Mouse (Mus musculus): ENCODE data around the gene Tbc1d9. TPM values are rescaled to one million over a fixed set of nuclear protein-coding genes. Genes with fewer than 3 reads are reported as not detected.
A peak's percentile ranks its signal among the peaks of the same experiment; 100 is the strongest.

The Tbc1d9 gene
- polyA plus RNA-seq, 1 experiment from 2014 or later = 18.9 TPM

DNA sequence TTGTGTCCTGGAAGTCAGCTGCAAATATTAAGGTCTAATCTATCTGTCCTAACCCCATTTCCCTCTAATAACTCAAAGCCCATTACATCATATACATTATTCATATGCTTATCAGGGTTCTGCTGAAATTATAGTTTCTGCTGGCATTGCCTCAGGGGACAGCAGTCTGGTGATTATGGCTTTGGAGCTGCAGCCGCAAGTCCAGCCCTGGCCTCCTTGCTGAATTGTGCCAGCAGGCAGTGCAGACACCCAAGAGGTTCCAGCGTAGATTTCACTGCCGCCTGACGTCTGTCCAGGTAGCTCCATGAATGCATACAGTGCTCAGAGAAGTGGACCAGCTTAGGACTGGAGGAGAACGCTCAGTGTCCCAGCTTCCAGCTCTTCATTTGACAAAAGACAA, 17.6 kb downstream of the Tbc1d9 start:
- H3K9ac ChIP-seq = no peak overlapping the region
- no peak overlapping the region for H3K4me2 ChIP-seq
- H3K27ac ChIP-seq = no peak overlapping the region
- H3K4me1 ChIP-seq = peaks cover 42% of the 10 kb centered on the region
- no peak overlapping the region for H3K4me3 ChIP-seq
- 41% methylated on average over 5 of the region's 5 CpGs for WGBS
- no peaks in the 10 kb centered on the region for H3K9me3 ChIP-seq
- ATAC-seq (replicated peaks) = 0 out of 2 replicates have a peak, but pooled peaks have one; percentile 5
- no peaks in the 10 kb centered on the region for H3K36me3 ChIP-seq (replicated peaks)
- H3K27me3 ChIP-seq (replicated peaks) = no peaks in the 10 kb centered on the region

DNA sequence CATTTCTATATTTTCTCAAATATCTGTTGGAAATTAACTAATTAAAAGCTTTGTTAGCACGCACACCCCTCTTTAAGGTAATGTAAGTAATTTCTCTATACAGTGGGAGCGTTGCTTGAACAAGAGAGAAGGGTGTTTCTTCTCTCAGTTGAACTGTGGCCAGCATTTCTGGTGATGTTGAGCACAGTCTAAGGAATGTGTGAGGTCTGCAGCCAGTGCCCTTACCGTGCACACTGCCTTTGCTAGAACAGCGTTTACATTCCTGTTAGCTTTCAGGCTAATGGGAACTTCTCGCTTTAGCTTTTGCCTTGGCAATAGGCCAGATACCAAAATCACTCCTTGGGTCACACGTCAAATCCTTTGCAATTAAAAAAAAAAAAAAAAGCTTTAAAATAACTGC, 21.2 kb downstream of the Tbc1d9 start:
- WGBS = 59% methylated on average over 6 of the region's 6 CpGs
- Histone ChIP-seq H3K36me3 (replicated peaks) (no peaks in the 10 kb centered on the region), H3K9ac (no peak overlapping the region), H3K27me3 (replicated peaks) (no peaks in the 10 kb centered on the region), H3K4me2 (no peak overlapping the region), H3K4me1 (peaks cover 28% of the 10 kb centered on the region), H3K27ac (no peak overlapping the region), H3K9me3 (no peaks in the 10 kb centered on the region), H3K4me3 (no peak overlapping the region)
- ATAC-seq (replicated peaks) = no peak

DNA sequence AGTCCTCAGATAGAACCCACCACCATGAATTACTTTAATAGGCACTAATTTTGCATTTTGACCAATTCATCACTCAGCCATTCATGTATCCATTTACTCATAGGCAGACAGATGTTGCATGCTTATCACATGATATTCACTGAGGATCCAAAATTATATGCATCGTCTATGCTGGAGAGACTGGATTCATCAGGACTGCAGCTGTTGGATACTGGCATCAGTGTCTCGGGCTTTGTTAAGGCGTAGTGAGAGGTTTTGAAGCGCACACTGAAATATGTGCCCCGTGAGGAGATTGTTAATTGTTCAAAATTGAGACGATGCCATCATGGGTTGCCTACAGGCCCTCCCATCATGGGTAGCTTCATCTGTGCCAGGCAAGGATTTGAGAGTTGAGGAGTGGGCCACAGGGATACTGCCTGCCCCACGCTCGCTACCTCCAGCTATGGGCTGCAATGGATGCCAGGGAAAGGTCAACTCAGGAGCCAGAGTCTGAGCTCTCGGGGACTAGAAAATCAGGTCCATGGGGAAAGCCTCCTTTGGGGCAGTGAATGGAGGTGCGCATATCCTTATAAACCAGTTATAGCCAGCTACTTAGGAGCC, 22.3 kb downstream of the Tbc1d9 start:
- Histone ChIP-seq H3K9ac (no peak overlapping the region), H3K9me3 (no peaks in the 10 kb centered on the region), H3K27ac (no peak overlapping the region), H3K4me3 (no peak overlapping the region), H3K36me3 (replicated peaks) (no peaks in the 10 kb centered on the region), H3K4me2 (no peak overlapping the region), H3K4me1 (peaks cover 18% of the 10 kb centered on the region), H3K27me3 (replicated peaks) (no peaks in the 10 kb centered on the region)
- WGBS = 79% methylated on average over 10 of the region's 10 CpGs
- ATAC-seq (replicated peaks) = peak; percentile 40; the same call in 1 of the 2 replicates

DNA sequence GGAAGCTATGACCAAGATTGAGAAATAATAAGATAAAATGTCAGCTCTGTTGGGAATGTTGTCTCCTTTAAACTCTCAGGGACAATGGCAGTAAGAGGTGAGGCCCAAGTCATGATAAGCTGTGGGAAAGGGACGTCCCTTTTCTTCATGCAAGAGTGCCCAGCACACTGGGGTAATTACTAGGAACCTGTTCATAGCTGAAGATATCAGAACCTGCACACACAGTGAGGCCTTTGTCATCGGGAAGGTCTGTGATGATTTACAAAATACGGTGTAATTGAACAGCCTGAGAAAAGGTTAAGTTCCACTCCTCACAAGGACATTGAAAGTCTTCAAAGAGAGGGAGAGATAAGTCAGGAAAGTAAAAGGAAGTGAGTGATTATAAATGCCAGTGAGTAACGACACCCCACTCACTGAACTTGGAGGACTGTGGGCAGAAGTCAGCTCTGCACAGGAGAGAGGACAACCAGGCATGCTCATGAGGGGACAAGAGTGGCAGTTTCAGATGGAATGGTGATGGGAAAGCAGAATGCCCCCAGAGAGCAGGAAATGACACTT, 24.5 kb downstream of the Tbc1d9 start:
- no peak overlapping the region for H3K4me2 ChIP-seq
- no peak overlapping the region for H3K4me3 ChIP-seq
- no peak for ATAC-seq (replicated peaks)
- no peaks in the 10 kb centered on the region for H3K9me3 ChIP-seq
- no peaks in the 10 kb centered on the region for H3K36me3 ChIP-seq (replicated peaks)
- no peaks in the 10 kb centered on the region for H3K27me3 ChIP-seq (replicated peaks)
- H3K27ac ChIP-seq = no peak overlapping the region
- H3K4me1 ChIP-seq = 0 out of 2 replicates have a peak, but pooled peaks cover 5% of the 10 kb centered on the region
- 68% methylated on average over 4 of the region's 4 CpGs for WGBS
- no peak overlapping the region for H3K9ac ChIP-seq

DNA sequence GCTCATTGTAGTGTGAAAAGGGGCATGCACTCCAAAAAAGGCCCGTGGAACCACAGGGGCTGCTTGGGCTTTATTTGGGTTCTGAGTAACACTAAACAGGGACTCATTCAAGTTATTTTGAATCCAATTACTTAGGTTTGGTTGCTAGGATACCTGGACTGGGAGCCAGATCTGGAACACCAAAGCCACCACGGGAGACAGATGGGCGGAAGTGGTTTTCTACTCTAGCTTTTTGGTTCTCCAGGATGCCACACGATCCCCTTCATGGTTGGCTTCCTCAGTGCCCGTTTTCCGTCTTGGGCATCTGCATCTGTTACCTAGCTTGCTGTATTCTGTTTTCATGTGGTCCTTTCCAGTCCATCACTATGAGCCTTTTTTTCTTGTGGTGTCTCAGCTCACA, 30.9 kb downstream of the Tbc1d9 start:
- no peaks in the 10 kb centered on the region for H3K9me3 ChIP-seq
- WGBS = 56% methylated on average over 6 of the region's 6 CpGs
- no peak for ATAC-seq (replicated peaks)

DNA sequence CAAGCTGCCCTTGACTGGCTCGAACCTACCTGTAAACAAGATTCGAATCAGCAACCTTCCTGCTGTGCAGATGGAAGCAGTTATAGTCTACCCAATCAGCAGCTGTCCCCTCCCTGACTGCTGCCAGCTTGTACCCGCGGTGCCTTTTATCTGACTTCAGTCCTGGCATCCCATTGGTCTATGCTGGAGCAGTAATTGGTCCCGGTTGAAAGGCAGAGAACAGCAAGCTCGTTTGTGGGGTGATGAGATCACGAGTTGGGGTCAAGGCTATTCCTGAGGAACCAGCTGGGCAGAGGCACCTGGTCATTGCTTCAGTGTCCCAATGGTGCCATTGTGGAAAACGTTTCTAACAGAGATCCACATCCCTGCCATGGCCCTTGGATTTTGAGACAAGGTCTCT, 34.6 kb downstream of the Tbc1d9 start:
- 73% methylated on average over 8 of the region's 8 CpGs for WGBS
- ATAC-seq (replicated peaks) = peak; percentile 37; the same call in 1 of the 2 replicates
- H3K4me3 ChIP-seq = no peak overlapping the region
- H3K4me1 ChIP-seq = peaks cover 27% of the 10 kb centered on the region
- no peak overlapping the region for H3K4me2 ChIP-seq
- H3K27ac ChIP-seq = 0 out of 2 replicates have a peak overlapping the region, but pooled peaks have one; percentile 3
- no peaks in the 10 kb centered on the region for H3K9me3 ChIP-seq
- H3K27me3 ChIP-seq (replicated peaks) = no peaks in the 10 kb centered on the region
- H3K9ac ChIP-seq = no peak overlapping the region
- H3K36me3 ChIP-seq (replicated peaks) = no peaks in the 10 kb centered on the region

More for the DNA sequence above, 30.9 kb downstream of the Tbc1d9 start:
- Histone ChIP-seq H3K27ac (no peak overlapping the region), H3K4me1 (peaks cover 27% of the 10 kb centered on the region), H3K36me3 (replicated peaks) (no peaks in the 10 kb centered on the region), H3K9ac (no peak overlapping the region), H3K27me3 (replicated peaks) (no peaks in the 10 kb centered on the region), H3K4me2 (no peak overlapping the region), H3K4me3 (no peak overlapping the region)

DNA sequence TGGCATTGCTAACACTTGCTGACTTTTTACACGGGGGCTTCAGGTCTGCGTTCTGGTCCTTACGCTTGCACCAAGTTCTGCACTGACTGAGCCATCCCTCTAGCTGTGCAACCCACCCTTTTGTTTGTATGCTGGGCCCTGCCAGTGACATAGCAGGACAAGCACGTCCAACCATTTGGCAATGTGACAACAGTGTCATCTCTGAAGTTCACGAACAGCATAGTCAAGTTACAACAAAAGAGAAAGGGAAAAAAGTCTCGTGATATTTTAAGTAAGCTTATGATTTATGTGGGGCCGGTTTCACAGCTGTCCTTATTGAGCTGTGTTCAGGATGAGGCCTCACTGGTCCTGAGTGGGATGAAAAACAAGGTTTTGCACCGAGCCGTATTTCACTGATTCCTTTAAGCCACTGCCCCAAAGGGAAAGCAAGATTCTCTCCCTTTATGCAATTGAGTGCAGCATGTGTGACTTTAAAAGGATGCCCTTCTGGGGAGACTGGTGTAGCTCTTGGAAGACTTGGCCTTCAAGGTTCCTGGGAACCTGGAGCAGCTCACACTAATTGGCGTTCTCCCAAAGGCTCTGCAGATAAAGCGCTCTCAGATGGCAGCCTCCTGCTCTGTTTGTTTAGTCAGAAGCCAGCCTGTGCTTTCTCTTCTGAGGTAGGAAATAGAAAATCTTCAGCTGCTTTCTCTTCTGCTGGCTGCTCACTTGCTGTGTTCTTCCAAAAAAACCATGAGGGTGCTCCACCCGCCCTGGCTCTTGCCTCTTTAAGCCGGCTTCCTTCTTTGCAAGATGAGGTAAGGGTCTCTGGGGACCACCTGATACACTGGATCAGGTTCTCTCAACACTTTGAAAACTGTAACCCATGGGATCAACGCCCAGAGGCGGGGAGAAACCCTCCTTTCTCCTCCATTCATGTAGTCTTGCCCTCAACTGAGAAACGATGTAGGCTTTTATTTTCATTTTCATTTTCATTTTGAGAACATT, 35.3 kb downstream of the Tbc1d9 start:
- H3K4me3 ChIP-seq = no peak overlapping the region
- H3K4me1 ChIP-seq = peaks cover 23% of the 10 kb centered on the region
- H3K36me3 ChIP-seq (replicated peaks) = no peaks in the 10 kb centered on the region
- peak; percentile 40; the same call in 1 of the 2 replicates for ATAC-seq (replicated peaks)
- H3K4me2 ChIP-seq = no peak overlapping the region
- no peaks in the 10 kb centered on the region for H3K9me3 ChIP-seq
- H3K27me3 ChIP-seq (replicated peaks) = no peaks in the 10 kb centered on the region
- H3K27ac ChIP-seq = peak overlapping the region; percentile 40
- no peak overlapping the region for H3K9ac ChIP-seq
- 71% methylated on average over 16 of the region's 16 CpGs for WGBS

DNA sequence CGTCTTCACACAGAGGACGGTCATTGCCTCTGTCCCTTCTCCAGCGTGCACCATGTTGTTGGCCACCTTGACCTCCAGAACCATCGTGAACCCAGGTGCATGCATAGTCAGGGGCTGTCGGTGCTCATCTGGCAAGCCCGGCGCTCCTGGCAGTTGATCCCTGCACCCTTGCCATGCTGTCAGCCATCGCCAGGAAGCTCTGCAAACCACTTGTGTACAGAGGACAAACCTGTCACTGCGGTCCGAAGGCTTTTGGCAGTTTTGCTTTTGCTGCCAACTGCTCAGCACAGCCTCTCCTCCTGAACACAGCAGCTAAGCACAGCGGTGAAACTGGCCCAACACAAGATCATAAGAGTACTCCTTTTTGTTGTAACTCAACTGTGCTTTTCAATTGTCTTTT, 37.8 kb downstream of the Tbc1d9 start:
- H3K27ac ChIP-seq = no peak overlapping the region
- H3K4me3 ChIP-seq = no peak overlapping the region
- ATAC-seq (replicated peaks) = no peak
- H3K4me2 ChIP-seq = no peak overlapping the region
- H3K27me3 ChIP-seq (replicated peaks) = no peaks in the 10 kb centered on the region
- H3K36me3 ChIP-seq (replicated peaks) = no peaks in the 10 kb centered on the region
- no peak overlapping the region for H3K9ac ChIP-seq
- peaks cover 16% of the 10 kb centered on the region for H3K4me1 ChIP-seq
- WGBS = 90% methylated on average over 11 of the region's 11 CpGs
- no peaks in the 10 kb centered on the region for H3K9me3 ChIP-seq

DNA sequence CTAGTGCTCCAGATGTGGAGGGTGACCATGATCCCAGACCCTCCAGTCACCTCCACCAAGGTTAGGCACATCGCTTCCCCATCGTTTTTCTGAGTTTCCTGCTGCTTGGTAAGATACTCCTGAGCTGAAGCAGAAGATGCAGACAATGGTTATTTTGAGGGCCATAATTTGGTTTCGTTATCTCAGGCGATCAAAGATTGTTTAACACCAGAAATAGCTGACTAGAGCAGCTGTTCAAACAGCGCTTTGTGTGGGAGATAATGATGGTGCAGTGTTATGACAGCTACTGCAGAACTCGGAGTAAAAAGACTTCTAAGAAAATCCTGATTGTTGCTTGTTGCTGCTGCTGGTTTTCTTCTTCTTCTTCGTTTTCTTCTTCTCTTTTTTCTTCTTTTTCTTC, 40.8 kb downstream of the Tbc1d9 start:
- 81% methylated on average over 7 of the region's 7 CpGs for WGBS
- H3K27me3 ChIP-seq (replicated peaks) = no peaks in the 10 kb centered on the region
- no peak overlapping the region for H3K4me2 ChIP-seq
- H3K9me3 ChIP-seq = no peaks in the 10 kb centered on the region
- ATAC-seq (replicated peaks) = no peak
- peaks cover under 1% of the 10 kb centered on the region for H3K4me1 ChIP-seq
- no peak overlapping the region for H3K27ac ChIP-seq
- no peaks in the 10 kb centered on the region for H3K36me3 ChIP-seq (replicated peaks)
- no peak overlapping the region for H3K9ac ChIP-seq
- H3K4me3 ChIP-seq = no peak overlapping the region

DNA sequence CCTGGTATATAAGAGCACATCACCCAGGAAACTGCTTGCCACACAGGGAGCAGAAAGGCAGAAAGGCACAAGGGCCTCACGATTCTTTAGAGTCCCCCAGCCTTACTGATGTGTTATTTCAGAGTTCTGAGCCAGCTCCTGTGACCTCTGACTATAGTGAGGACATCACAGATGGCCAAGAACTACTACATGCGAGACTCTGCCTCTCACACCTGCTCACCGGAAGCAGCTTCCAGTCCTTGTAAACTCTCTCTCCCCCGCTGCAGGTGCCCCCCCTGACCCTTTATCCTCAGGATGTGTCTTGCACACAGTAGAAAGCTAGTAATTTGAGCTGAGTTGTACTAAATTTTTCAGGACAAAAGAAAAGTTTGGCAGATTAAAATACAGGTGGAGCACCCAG, 44.4 kb downstream of the Tbc1d9 start:
- Histone ChIP-seq H3K4me3 (no peak overlapping the region), H3K4me2 (no peak overlapping the region), H3K4me1 (no peaks in the 10 kb centered on the region), H3K27me3 (replicated peaks) (no peaks in the 10 kb centered on the region), H3K27ac (no peak overlapping the region), H3K9ac (no peak overlapping the region), H3K9me3 (no peaks in the 10 kb centered on the region), H3K36me3 (replicated peaks) (no peaks in the 10 kb centered on the region)
- no peak for ATAC-seq (replicated peaks)
- WGBS = 70% methylated on average over 4 of the region's 4 CpGs

DNA sequence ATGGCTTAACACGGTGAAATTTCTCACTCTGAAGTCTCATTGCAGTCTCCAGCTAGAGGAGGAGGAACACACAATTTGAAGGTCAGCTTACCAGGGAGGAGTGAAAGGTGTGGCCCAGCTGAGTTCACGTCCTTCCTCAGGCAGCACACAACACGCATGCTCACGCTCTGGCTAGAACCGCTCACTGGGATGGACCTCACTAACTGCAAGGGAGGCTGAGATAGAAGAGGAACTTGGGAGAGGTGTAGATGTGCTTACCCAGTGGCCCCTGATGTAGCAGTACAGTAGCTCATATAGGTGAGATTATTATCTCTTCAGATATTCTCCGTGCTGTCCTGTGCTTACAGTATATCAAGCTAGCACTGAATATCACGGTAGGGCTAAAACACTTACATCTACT, 45.5 kb downstream of the Tbc1d9 start:
- WGBS = 93% methylated on average over 7 of the region's 7 CpGs
- H3K4me3 ChIP-seq = no peak overlapping the region
- H3K9me3 ChIP-seq = no peaks in the 10 kb centered on the region
- H3K9ac ChIP-seq = no peak overlapping the region
- H3K27me3 ChIP-seq (replicated peaks) = no peaks in the 10 kb centered on the region
- ATAC-seq (replicated peaks) = no peak
- H3K27ac ChIP-seq = no peak overlapping the region
- H3K4me2 ChIP-seq = no peak overlapping the region
- no peaks in the 10 kb centered on the region for H3K36me3 ChIP-seq (replicated peaks)
- no peaks in the 10 kb centered on the region for H3K4me1 ChIP-seq

DNA sequence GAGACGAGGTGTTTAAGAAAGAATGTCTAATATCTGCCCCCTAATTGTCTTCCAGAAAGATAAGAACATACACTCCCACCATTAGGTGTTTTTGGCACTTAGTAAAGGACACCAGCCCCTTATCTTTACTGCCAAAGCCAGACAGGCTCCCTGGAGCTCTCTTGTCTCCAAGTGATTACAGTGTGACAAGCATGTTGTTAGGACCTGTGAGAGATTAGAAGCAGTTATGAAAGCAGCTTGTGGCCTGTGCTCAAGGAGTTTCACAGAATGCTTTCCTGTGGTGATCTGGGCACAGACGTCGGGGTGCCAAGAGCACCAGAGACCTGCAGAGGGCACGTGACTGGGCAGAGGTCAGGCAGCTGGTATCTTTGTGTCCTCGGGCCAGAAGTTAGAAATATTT, 49.9 kb downstream of the Tbc1d9 start:
- Histone ChIP-seq H3K36me3 (replicated peaks) (no peaks in the 10 kb centered on the region), H3K9ac (no peak overlapping the region), H3K4me1 (no peaks in the 10 kb centered on the region), H3K4me3 (no peak overlapping the region), H3K4me2 (no peak overlapping the region), H3K9me3 (no peaks in the 10 kb centered on the region), H3K27me3 (replicated peaks) (no peaks in the 10 kb centered on the region), H3K27ac (no peak overlapping the region)
- WGBS = 59% methylated on average over 5 of the region's 5 CpGs
- no peak for ATAC-seq (replicated peaks)

All from midbrain, embryonic 15.5 days (tissue).